Mouse (Mus musculus): ENCODE results near the gene Mup22. TPM values are rescaled to one million over a fixed set of nuclear protein-coding genes. Genes with fewer than 3 reads are reported as not detected.

The Mup22 gene
- not detected for polyA plus RNA-seq (2012; fragmentation: generic; extraction: Trizol)

GRCm38 (mm10) chr4:60821363-60821762, at the start of gene Mup22:
Gene Mup22, minus strand, starts transcription at chr4:60821463.

Other genes with a start within 250 kb of the Mup22 start
- not detected for gene Mup10, start 239.3 kb downstream of the Mup22 start, polyA plus RNA-seq (2012; fragmentation: generic; extraction: Trizol)
- gene Mup11, start 159.1 kb downstream of the Mup22 start, polyA plus RNA-seq (2012; fragmentation: generic; extraction: Trizol) = not detected
- not detected for gene Mup12, start 80.1 kb downstream of the Mup22 start, polyA plus RNA-seq (2012; fragmentation: generic; extraction: Trizol)